Mouse (Mus musculus) right cerebral cortex, postnatal 4 days (tissue): ENCODE measurements around the gene Adck2.
A peak's percentile ranks its signal among the peaks of the same experiment; 100 is the strongest.

Experiments
- DNase-seq: peaks from one replicate; pipeline ENCODE4 v3.0.0-alpha.2; 2022

Gene Adck2

DNA sequence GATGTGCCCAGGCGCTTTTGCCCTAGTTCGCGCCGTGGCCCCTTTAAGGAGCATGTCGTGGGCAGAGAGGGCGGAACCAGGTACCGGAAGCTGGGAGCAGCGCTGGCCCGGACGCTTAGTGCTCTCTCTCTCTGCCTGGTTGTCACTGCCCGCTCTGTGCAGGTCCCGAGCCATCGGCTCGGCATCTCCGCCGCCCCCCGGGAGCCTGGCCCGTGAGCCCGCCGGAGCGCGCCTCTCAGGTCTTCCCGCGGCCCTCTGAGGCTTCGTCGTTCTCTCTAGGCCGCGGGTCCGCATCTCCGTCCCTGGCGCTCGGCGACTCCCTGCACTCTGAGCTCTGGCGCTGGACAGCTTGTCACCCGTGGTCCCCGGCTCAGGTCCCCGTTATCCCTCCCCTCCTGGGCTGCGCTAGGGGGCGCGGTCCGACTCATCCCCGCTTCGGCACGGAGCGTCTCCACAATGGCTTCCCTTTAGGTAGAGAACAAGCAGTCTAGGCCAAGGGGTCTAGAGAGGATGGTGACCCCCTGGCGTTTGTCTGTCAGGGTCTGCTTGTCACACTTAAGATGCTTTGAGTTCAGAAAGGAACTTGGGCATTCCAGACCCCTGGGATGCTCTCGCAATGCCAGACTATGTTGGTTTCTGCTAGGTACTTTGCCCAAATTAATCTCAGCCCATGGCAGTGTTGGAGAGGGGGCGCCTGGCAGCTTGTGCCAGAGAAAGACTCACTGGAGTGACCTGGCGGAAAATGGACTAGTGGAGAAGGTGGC lies at the start of gene Adck2:
Adck2 (plus strand) TSS at position 83 of the 764 bp plus-strand sequence.
- DNase-seq: peak; percentile 71

DNA sequence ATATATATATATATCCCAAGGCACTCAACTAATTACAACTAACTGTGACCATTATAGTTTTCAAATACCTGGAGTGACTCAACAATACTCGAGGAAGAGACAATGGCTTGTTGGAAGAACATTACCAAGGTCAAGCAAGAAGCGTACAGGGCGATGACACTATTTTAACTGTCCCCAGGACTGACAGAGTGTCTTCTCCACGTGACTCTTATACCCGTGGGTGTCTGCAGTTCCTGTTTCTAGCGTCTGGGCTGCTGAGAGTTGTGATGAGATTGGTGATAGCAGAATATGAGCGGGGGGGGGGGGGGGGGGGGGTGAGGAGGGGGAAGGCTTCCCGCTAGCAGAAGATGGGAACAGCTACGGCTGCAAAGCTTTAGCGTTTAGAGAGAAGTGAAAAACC lies 46.9 kb upstream of the Adck2 start:
- DNase-seq: no peak

DNA sequence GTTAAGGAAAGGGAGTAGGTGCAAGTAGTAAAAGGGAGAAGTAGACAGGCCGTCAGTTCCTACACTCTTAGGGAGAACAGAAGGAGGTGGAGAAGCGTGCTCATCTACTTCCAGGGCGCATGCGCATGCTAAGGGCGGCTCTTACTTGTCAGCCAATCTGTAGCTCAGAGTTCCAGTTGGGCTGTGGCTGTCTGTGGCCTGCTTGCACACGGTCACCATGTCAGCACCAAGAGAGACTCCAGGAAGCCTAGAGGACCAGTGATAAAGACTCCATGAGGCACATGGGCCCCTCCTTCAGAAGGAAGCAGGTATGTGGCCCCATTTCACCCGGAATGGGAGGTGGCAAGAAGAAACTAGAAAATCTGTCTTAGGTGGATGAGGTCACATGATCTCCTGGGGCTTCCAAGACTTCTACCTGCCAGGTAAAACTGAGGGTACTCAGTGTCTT lies 46.3 kb upstream of the Adck2 start:
- no peak for DNase-seq

DNA sequence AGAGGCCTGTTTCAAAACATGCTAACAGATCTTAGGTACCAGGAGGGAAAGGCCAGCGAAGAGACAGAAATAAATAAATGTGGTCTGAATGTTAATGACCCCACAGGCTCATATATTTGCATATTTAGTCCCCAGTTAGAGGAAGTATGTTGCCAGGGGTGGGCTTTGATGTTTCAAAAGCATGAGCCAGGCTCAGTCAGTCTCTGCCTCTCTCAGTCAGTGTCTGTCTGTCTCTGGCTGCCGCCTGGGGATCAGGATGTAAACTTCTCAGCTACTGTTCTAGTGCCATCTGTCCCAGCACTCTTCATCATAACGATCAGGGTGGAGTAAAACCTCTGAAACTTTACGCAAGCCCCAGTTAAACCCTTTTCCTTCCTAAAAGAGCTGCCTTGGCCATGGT lies 45.9 kb upstream of the Adck2 start:
- no peak for DNase-seq

DNA sequence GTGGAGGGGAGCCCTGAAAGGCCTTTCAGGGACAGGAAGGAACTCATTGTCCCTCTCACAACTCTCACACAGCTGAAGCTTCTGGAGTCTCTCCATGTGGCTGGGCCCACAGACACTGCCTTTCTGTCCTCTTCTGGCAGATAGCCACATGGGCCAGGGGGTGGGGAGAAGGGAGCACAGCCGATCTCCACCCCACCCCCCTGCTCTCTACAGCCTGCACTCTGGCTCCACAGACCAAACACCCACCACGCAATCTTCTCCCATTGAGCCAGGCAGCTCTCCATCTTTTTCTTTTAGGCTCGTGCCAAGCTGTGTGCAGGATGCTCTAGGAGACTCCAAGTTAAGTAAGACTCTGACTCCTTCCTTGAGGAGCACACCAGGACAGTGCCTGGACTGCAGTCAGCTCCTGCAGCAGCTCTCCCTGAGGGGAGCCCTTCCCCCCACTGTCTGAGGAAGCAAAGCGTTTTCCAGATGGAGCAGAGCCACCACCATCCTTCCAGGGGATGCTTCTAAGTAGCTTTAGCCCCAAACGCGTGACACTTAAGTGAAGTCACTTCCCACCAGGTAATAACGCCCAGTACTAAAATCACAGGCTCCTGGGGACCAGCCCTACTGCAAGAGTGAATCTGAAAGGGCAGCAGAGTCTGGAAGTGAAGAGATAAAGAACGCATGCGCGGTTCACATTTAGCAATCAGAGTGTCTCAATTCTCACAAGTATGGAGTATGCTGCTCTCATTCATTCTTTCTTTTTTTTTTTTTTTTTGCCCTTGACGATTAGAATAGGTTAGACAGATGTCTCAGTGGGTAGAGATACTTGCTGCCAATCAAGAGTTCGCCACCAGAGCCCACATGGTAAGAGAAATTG lies 44.8 kb upstream of the Adck2 start:
- peak; percentile 72 for DNase-seq

DNA sequence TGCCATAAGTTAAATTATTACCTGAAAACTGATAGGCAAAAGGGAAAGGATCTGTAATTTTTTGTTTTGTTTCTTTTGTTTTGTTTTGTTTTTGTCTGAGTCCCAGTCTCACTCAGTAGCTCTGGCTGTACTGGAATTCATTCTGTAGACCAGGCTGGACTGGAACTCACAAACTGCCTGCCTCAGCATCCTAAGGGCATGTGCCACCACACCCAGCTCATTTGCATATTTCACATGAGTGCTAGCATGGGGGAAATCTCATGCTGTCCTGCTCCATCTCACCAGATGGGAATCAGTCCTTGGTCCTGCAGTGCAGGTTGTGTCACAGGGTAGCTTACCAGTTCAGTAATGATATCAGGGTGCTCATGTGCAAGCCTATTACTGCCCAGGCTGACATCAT lies 38.7 kb upstream of the Adck2 start:
- DNase-seq: no peak

DNA sequence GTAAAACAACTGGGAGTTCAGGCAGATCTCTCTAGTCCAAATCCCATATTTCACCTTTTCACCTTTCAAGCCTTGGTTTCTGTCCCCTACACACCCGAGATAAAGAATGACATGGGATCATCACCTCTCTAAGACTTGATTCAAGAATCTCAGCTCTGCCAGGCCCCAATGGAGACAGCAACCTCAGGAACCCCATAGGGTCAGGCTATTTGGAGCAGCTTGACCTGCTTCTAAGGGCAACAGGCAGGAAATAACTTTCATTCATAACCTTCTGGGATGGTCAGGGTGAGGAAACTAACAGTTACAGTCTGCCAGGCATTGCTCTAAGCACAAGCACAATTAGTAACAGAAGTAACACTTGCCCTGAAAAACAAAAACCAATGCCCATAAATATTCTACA lies 37.1 kb upstream of the Adck2 start:
- DNase-seq: no peak

DNA sequence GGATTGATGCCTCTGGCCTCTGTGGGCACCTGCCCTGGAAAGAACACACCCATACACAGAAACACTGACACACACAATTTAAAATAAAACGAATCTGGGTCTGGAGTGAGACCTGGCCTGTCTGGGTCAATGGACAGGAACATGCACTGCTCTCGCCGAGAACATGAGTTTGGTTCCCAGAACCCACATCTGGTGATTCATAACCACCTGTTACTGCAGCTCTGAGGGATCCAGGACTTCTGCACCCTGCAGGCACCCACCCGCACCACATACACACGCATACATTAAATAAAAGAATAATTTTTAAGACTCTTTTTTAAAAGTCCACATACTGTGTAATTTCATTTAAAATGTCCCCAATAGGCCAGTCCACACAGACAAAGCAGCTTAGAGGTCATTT lies 36.4 kb upstream of the Adck2 start:
- DNase-seq: no peak

DNA sequence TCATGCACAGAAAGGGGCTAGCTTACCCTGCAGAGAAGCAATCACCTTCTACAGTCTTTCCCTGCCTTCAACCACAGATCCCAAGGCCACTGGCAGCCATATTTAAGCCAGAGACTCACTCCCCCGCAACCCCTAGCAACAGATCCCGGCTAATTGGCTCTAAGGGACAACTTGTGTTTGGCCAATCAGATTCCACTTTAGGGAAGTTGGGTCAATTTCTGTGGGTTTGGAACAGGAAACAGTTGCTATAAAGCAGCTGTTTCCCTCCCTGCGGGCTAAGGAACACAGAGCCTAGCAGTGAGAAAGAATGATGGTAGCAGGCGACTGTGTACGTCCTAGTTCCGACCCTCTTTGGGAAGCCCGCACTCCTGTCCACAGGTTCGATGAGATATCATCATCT lies 35.4 kb upstream of the Adck2 start:
- no peak for DNase-seq

DNA sequence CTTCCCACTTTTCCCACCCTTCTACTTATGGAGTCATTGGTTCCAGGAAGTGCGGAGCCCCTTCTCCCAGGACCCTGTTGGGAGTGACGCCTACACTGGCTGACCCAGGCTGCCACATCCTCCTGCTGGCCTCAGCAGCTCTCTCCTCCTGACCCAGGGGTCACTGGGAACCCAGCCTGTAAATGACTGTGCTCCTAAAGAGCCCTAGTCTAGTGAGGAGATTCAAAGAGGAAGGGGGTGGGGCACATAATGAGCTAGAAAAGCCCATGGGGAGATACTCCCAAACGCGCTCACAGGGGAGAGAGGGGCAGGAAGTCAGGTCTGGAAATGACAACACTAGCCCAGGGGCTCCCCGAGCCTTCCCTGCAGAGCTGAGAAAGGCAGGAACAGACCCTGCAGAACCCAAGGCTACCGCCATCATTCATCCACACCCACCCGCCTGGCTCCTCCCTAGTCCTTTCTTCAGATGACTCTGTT lies 34.0 kb upstream of the Adck2 start:
- DNase-seq: no peak

DNA sequence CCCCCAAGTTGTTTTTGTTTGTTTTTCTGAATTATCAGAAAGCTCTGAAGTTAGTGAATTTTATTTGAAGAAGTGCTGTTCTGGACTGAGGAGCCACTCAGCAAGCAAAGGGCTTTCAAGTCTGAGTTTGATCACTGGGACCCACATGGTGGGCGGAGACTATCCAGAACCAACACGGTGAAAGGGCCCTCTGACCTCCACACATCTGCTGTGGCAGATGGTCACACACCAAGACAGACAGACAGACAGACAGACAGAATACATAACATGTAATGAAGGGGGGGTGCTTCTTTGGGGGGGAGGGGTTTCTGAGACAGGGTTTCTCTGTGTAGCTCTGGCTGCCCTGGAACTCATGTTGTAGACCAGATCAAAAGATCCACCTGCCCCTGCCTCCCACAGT lies 33.1 kb upstream of the Adck2 start:
- DNase-seq: no peak

DNA sequence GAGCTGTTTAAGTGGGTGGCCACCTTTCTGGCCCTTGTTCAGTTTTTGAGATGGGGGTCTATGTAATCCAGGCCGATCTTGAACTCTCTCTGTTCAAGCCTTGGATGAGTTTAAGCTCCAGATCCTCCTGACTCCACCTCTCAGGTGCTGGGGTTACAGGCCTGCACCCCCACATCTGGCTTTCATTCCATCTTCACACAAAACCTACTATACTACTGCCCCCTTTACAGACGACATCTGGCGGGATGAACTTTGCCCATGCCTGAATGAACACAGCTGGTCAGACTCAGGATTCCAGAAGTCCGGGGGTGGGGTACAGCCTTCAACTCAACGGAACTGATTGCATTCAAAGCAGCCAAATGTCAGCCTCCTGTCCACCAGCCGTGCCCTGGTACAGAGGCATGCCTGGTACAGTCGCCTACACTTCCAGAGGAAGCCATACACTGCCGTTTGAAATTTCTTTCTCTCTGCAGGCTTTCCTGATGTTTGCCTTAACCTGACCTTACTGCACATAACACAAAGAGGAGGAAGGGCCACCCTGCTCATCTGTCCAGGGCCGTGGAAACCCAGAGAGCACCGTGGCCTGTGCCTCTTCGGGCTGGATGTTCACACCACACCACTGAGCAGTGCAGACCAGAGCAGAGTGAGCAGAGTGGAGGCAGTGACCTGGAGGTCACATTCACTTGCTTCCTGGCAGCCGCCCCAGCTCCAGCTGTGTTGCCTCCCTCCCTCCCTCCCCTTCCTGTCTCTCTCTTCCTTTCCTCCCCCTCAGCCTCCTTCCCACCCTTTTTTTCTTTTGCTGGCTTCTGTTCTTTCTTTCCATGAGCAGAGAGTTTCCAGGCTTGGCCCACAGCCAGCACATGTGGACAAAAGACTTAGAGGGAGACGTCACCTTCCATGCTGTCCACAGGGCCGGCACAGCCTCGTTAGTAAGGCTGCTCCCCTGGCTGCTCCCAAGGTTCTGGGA lies 30.8 kb upstream of the Adck2 start:
- peak; percentile 69 for DNase-seq

DNA sequence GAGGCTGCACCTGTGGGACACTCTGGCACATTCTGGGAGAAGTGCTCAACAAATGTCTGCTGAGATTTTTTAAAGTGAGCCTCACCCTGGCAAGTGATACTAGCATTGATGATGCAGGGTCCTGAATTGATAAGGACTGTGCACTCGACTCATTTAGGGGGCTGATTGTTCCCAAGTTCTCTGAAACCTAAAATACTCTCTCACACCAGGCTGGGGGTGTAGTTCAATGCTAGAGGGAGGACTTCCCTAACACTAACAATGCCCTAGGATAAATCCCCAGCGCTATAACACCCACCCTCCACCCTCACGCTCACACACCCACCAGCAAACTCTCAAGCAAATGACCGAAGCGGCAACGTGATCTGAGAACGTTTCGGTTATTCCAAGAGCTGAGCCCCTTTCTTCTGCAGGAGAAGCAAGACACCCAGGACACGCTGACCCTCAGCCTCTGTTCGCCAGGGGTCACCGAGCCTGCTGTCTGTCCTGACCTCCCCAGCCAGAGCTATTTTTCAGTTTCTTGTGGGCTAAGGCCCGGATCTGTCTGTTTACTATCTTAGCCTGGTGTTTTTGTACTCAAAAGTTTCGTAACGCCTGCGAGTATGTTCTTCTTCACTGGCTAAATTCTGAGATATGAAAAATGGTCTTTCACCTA lies 29.8 kb upstream of the Adck2 start:
- no peak for DNase-seq

DNA sequence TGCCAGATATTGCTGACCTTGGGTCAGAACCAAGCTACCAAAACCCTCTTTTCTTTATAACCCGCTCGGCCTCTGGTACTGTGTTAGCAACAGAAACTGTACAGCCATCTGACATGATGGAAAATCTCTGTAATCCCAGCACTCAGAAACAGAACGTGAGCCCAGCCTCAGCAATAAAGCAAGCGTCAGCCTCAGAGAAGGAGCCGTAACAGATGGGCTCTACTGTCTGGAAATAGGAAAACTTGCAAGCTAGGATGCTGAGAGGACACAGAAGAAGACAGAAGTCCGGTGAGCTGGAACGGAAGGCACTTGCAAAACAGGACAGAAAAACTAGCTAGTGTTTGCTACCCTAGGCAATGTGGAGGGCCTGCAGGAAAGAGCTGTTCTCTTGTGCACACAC lies 28.2 kb upstream of the Adck2 start:
- DNase-seq: no peak

DNA sequence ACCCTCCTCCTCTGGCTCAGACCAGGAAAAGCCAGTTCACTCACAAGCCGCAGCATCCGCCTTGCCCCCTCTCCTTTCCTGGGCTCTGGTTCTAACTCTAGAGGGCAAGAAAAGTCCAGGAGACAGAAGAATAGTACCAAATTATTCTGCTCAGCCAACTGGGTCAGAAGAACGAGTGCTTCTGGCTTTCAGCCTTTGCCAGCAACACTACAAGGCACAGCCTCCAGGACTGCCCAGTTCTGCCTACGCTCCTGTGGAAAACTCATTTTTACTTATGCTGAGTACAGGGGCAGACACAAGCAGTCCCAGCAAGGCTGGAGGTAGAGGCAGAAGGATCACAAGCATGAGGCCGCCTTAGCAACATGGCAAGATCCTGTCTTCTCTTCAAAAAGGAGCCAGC lies 25.6 kb upstream of the Adck2 start:
- no peak for DNase-seq

DNA sequence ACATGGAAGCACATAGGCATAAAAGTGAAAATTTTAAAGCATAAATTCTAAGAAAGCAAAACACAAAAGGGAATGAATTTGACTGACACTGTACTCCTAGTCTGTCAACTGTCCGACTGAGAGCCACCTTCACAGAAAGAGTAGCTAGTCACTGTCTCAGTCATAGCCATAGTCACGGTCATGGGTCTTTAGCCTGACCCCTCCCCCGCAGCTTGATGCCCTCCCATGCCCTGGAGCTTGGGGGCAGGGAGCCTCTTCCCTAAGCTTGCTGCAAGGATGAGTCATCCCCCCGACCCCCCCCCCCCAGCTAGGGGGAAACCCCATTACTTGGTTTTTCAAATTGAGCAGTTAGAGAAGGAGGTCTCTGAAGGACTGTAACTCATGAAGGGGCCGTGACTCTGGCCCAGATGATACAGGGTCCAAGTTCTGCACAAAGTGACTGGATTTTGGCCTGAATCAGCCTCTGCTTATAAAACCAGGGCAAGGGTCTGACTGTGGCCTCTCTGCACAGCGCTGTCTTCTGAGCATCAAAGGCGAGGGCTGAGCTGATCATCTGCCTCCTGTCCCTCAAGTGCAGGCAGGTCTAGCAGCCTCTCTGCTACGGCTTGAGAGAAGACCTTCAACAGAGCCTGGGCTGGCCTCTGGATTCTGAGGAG lies 21.6 kb upstream of the Adck2 start:
- no peak for DNase-seq

DNA sequence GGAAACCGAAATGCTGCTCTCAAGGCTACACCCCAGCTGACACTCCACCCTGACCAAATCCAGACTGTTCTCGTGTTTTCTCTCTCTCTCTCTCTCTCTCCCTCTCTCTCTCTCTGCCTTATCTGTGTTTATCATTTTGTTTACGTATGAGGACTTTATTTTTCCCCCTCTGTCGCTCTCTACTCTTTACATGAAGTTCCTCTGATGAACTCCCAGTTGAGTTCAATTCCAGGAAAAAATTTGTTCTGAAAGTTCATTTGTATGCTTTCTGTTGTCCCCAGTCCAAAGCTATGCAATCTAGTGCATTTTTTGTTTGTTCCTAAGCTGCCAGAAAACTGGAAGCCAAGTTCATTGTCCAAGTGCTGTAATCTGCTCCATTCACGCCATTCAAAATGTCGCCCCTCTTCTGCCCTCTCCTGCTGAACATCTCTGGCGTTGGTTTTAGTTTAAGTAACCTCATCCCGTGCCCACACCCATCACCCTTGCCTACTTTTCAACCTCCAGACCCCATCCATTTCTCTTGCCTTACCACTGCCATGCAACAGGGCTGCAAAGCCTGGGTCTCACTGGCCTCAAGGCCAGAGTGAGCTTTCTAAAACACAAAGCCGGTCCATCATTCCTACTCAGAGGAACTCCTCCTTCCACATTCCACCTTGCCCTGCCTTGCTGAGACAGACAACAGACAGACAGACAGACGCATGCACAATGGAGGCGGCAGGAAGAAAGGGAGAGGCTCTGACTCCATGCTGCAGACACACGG lies 18.6 kb upstream of the Adck2 start:
- DNase-seq: no peak

DNA sequence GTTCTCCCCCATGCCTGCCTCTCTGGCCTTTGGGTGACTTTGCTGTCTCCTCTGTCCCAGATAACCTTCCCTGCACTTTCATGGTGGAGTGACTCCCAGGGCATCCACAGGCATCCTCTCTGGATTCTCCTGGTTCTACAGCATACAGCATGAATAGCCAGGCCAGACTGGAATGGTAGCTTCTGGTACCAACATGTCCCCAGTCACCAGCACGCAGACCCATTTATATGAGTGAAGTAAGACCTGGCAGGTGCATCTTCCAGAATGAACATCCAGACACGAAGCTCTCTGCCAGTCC lies 18.1 kb upstream of the Adck2 start:
- DNase-seq: no peak

DNA sequence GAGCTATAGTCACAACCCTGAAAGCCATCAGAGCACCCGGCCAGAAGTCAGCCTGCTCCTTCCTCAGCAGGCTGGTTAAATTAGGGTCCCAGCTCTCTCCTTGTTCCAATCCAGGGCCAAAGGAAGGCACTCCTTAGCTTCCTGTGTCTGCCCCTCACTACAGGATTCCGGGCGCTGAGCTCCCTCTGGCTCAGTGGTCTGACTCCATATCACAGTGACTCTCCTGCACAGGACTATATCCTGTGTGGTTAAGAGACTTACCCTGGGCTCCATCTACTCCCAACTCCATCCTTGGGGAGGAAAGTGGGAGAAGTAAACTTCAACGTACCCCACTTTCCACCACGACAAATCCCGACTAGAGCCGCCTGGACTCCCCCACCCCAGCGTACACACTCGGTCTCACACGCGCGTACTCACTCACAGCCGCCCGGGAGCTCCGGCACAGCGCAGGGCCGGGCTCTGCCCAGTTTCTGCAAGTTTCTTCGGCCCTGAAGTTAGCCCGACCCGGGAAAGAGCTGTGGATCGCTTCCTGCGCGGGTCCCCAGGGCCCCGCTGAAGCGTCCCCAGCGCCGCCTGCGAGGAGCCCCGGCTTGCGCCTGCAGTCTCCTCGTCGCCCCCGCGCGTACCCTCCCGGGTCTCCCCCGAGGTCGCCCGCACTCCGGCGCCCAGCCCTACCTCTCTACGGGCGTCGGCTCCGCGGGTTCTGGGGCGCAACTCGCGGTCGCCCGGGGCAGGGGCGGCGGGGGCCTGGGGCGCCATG lies 16.6 kb upstream of the Adck2 start:
- DNase-seq: peak; percentile 42

DNA sequence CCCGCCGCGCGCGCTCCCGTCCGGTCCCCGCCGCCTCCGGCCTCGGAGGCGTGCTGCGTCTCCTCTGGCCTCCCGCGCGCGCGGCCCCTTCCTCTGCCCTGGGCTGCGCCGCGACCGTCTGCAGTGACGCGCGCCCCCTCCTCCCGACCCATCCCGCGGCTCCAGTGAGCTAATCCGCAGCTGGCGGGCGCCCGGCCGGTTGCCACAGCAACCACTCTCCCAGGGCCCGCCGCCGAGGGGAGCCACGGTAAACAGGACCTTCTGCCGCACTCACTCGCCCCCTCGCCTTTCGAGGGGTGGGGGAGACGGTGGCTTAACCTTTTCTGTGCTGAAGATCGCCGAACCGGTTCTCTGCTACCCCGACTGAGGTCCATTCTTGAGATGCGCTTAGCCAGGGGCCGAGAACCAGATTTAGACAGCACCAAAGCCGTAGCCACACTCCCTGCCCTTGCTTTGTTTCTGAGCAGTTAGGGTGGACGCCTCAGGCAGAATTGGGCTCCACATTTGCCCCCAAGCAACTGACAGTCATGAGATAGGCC lies 15.9 kb upstream of the Adck2 start, which contains the start of gene Dennd2a:
Dennd2a (minus strand) TSS at position 145 of the 539 bp plus-strand sequence.
- peak; percentile 93 for DNase-seq
